Mouse (Mus musculus): ENCODE measurements around the gene Stk40.
A peak's percentile ranks its signal among the peaks of the same experiment; 100 is the strongest.

- no peak for TF ChIP-seq POLR2A (IDR thresholded peaks at IDR 0.05; ENCODE audit: extremely low read depth, insufficient read depth, low read length)
- peak; percentile 84 for TF ChIP-seq CTCF (IDR thresholded peaks at IDR 0.05; ENCODE audit: low read depth, low read length)
Observed at GRCm38 (mm10) chr4:126181170-126181957, 77.6 kb downstream of the Stk40 start.

All from liver, adult 2 months (tissue).